Mouse (Mus musculus) right cerebral cortex, postnatal 25 days (tissue): ENCODE measurements around the gene Fam102b.

Experiments
- DNase-seq: peaks from one replicate; pipeline ENCODE4 v3.0.0; 2022

Gene Fam102b

GRCm38 (mm10) chr3:108957976-108958375 is 69.4 kb downstream of the Fam102b start:
- no peak for DNase-seq

GRCm38 (mm10) chr3:108940996-108941395 is 86.4 kb downstream of the Fam102b start:
- no peak for DNase-seq

GRCm38 (mm10) chr3:108940001-108940633 is 87.3 kb downstream of the Fam102b start, which contains the start of gene Gm9857:
Gene Gm9857, minus strand, starts transcription at chr3:108940445.
- no peak for DNase-seq

GRCm38 (mm10) chr3:108939573-108939972 is 87.8 kb downstream of the Fam102b start, which contains the start of gene Henmt1:
Gene Henmt1, plus strand, starts transcription at chr3:108939873.
- no peak for DNase-seq

GRCm38 (mm10) chr3:108938691-108939090 is 88.7 kb downstream of the Fam102b start:
- no peak for DNase-seq

GRCm38 (mm10) chr3:108933557-108933956 is 93.8 kb downstream of the Fam102b start:
- no peak for DNase-seq

GRCm38 (mm10) chr3:108926308-108926707 is 101.1 kb downstream of the Fam102b start:
- no peak for DNase-seq

GRCm38 (mm10) chr3:108925677-108926076 is 101.7 kb downstream of the Fam102b start:
- DNase-seq = no peak

- DNase-seq = no peak
Observed at GRCm38 (mm10) chr3:108921822-108922221, 105.6 kb downstream of the Fam102b start.
